Mouse (Mus musculus): ENCODE results near the gene Palmd. TPM values are rescaled to one million over a fixed set of nuclear protein-coding genes. Genes with fewer than 3 reads are reported as not detected.

Palmd gene
- 1.3 and 2.0 TPM in 2 replicates for polyA plus RNA-seq (2012; rRNA removed)

DNA sequence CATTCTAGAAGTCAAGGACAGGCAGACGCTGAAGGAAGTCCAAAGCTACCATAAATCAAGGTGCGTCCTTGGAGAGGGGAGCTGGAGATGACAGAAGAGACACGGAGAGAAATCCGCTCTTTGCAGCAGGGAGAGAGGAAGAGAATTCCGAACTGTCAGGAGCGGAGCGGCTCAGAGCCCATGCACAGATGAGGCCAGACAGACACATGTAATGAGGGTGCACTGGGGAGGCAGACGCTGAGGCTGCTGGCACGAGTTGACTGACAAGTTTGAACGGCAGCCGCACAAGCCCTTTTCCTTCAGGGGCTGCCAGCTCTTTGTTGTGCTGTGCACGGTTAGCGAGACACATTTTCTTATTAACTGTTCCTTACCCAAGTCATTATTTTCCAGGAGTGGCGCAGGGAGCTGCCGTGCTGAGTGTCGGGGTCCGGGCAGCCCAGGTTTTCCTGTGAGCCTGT is at the start of gene Palmd:
Gene Palmd (minus strand): TSS at position 448 of the 458 bp plus-strand sequence.
- 4% methylated on average over 17 of the region's 17 CpGs for WGBS
- H3K4me1 ChIP-seq (ENCODE audit: control insufficient read depth, insufficient read depth, low read length): no peaks in the 10 kb centered on the region
- H3K4me3 ChIP-seq (ENCODE audit: insufficient read depth, low read depth, low read length): peak within 1 kb of the TSS; percentile 36
- peak within 1 kb of the TSS; percentile 4 for H3K27ac ChIP-seq (ENCODE audit: insufficient read depth, low read depth, low read length)
- TF ChIP-seq CTCF (conservative IDR thresholded peaks at IDR 0.05; ENCODE audit: insufficient read depth, insufficient read length, low read depth, low read length) (no peak), POLR2A (IDR thresholded peaks at IDR 0.05; ENCODE audit: low read depth, low read length) (no peak)
- H3K27me3 ChIP-seq (replicated peaks; ENCODE audit: control insufficient read depth, insufficient read depth, low read length): no peaks in the 10 kb centered on the region
- peak; percentile 64 for DNase-seq
- no peaks in the 10 kb centered on the region for H3K36me3 ChIP-seq (ENCODE audit: control insufficient read depth, insufficient read depth, low read length)

DNA sequence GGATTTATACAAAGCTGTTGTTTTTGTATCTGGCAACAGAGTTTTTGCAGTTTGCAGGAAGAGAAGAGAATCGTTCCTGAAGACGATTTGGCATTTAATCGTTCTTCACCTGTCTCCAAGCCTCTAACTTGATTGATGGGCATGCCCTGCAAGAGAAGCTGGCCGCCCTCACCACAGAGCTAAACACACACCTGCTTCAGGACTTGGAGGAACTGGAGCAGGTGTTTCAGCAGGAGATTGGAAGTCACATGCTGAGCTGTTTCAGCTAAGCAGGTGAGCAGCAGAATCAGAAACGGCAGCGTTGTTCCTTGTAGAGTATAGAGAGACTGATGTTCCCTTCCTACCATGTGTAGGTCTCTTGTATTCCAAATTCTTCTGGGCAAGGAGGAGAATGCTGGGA is 41.4 kb upstream of the Palmd start:
- H3K36me3 ChIP-seq (ENCODE audit: control insufficient read depth, insufficient read depth, low read length): no peaks in the 10 kb centered on the region
- H3K27ac ChIP-seq (ENCODE audit: insufficient read depth, low read depth, low read length): no peak overlapping the region
- no peak overlapping the region for H3K4me3 ChIP-seq (ENCODE audit: insufficient read depth, low read depth, low read length)
- TF ChIP-seq POLR2A (IDR thresholded peaks at IDR 0.05; ENCODE audit: low read depth, low read length) (no peak), CTCF (conservative IDR thresholded peaks at IDR 0.05; ENCODE audit: insufficient read depth, insufficient read length, low read depth, low read length) (no peak)
- H3K4me1 ChIP-seq (ENCODE audit: control insufficient read depth, insufficient read depth, low read length): no peaks in the 10 kb centered on the region
- no peaks in the 10 kb centered on the region for H3K27me3 ChIP-seq (replicated peaks; ENCODE audit: control insufficient read depth, insufficient read depth, low read length)
- DNase-seq: no peak
- WGBS: 57% methylated on average over 6 of the region's 6 CpGs

DNA sequence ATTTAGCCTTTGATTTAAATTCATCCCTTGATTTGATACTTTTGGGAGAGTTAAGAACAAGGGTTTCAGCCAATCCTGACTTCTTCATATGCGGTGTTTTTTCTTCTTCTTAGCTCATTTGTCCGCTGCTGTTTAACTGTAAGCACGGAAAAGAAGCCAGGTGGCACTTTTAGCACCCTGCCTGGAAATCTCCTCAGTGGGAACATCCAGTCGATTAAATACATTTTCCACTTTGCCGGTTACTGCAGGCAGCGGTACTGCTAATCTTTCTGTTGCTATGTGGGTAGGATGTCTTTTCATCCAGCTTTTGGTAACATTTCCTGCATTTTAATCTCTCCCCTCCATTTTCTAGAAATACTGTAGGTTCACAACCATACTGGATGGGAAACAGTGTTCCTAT is 38.6 kb upstream of the Palmd start:
- Histone ChIP-seq H3K36me3 (ENCODE audit: control insufficient read depth, insufficient read depth, low read length) (no peaks in the 10 kb centered on the region), H3K27ac (ENCODE audit: insufficient read depth, low read depth, low read length) (no peak overlapping the region), H3K4me3 (ENCODE audit: insufficient read depth, low read depth, low read length) (no peak overlapping the region), H3K4me1 (ENCODE audit: control insufficient read depth, insufficient read depth, low read length) (no peaks in the 10 kb centered on the region), H3K27me3 (replicated peaks; ENCODE audit: control insufficient read depth, insufficient read depth, low read length) (no peaks in the 10 kb centered on the region)
- 88% methylated on average over 6 of the region's 6 CpGs for WGBS
- DNase-seq: no peak
- TF ChIP-seq CTCF (conservative IDR thresholded peaks at IDR 0.05; ENCODE audit: insufficient read depth, insufficient read length, low read depth, low read length): no peak
- no peak for TF ChIP-seq POLR2A (IDR thresholded peaks at IDR 0.05; ENCODE audit: low read depth, low read length)

DNA sequence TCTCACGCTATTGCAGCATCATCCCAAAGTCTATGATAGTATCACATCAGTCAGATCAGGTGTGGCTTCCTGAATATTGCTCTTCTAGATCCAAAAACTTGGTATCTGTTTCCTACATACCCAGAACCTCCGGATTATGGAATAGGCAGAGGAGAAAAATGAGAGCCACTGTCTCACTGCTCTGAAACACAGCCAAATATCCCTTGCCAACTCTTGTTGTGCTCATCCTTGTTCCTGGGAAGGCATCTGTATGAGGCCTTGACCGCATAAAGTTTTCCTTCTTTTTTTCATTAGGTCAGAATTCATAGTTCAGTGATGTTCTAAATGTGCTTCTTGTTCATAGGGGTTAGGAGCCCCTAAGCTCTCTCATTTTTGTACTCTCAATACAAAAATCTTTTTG is 37.8 kb upstream of the Palmd start:
- H3K36me3 ChIP-seq (ENCODE audit: control insufficient read depth, insufficient read depth, low read length): no peaks in the 10 kb centered on the region
- whole genome bisulfite sequencing: 74% methylated on average over 3 of the region's 3 CpGs
- H3K27ac ChIP-seq (ENCODE audit: insufficient read depth, low read depth, low read length): no peak overlapping the region
- DNase-seq: no peak
- no peaks in the 10 kb centered on the region for H3K4me1 ChIP-seq (ENCODE audit: control insufficient read depth, insufficient read depth, low read length)
- H3K4me3 ChIP-seq (ENCODE audit: insufficient read depth, low read depth, low read length): no peak overlapping the region
- no peak for TF ChIP-seq CTCF (conservative IDR thresholded peaks at IDR 0.05; ENCODE audit: insufficient read depth, insufficient read length, low read depth, low read length)
- TF ChIP-seq POLR2A (IDR thresholded peaks at IDR 0.05; ENCODE audit: low read depth, low read length): no peak
- H3K27me3 ChIP-seq (replicated peaks; ENCODE audit: control insufficient read depth, insufficient read depth, low read length): no peaks in the 10 kb centered on the region

DNA sequence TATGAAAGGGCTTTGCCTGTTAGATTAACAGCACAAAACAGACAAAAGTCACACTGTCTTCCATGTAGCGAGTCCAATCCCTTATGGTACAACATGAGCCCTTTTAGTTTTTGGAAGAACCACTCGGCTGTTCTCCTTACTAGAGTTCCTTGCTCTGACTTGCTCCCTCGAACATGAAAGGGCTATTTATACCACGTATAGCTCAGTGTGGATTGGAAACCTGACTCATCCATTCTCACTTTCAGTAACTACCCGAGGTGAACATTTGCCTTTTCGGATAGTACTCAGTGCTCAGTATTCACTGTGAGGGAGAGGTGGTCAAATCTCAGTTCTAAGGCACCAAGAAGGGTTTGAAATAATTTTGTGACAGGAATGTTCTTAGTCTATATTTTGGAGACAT is 34.6 kb upstream of the Palmd start:
- TF ChIP-seq POLR2A (IDR thresholded peaks at IDR 0.05; ENCODE audit: low read depth, low read length) (no peak), CTCF (conservative IDR thresholded peaks at IDR 0.05; ENCODE audit: insufficient read depth, insufficient read length, low read depth, low read length) (no peak)

DNA sequence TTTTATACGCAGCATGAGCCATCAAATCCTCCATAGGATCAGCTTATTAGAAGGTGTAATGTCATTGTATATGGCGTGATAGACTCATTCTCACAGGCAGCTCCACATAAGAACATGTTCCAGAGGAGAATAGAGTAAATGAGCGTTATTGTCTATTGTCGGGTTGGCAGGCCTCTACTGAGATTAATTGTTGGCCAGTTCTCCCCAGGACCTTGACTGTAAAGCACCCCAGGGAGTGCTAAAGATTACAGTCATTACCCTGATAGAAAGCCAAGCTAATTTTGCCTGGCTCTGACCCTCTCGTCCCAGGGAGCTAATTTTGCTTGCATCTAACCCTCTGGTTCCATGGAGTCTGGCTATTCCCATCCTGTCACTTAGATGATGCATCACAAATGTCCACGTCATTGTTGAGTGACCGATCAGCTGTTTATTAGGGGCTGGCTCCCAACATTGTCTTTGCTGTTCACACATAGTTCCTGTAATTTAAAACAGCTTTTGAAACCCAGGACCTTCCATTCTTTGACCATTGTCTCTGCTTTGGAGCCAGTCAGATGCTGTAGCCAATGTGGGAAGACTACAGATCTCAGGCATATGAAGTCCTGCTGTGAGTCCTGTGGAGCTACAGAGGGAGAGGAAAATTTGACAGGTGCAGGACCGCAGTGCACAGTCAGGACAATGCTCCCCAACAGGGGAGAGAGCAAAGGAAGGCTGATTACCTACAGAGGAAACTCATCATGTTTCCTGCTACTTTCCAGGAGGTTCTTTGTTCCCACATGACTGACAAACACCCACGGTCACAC is 33.1 kb upstream of the Palmd start:
- TF ChIP-seq POLR2A (IDR thresholded peaks at IDR 0.05; ENCODE audit: low read depth, low read length): no peak
- TF ChIP-seq CTCF (conservative IDR thresholded peaks at IDR 0.05; ENCODE audit: insufficient read depth, insufficient read length, low read depth, low read length): no peak
- no peaks in the 10 kb centered on the region for H3K27me3 ChIP-seq (replicated peaks; ENCODE audit: control insufficient read depth, insufficient read depth, low read length)
- H3K4me1 ChIP-seq (ENCODE audit: control insufficient read depth, insufficient read depth, low read length): no peaks in the 10 kb centered on the region
- no peaks in the 10 kb centered on the region for H3K36me3 ChIP-seq (ENCODE audit: control insufficient read depth, insufficient read depth, low read length)
- H3K4me3 ChIP-seq (ENCODE audit: insufficient read depth, low read depth, low read length): no peak overlapping the region
- DNase-seq: no peak
- WGBS: 61% methylated on average over 9 of the region's 9 CpGs
- no peak overlapping the region for H3K27ac ChIP-seq (ENCODE audit: insufficient read depth, low read depth, low read length)

More for the DNA sequence above, 34.6 kb upstream of the Palmd start:
- no peak for DNase-seq
- Histone ChIP-seq H3K4me1 (ENCODE audit: control insufficient read depth, insufficient read depth, low read length) (no peaks in the 10 kb centered on the region), H3K36me3 (ENCODE audit: control insufficient read depth, insufficient read depth, low read length) (no peaks in the 10 kb centered on the region), H3K4me3 (ENCODE audit: insufficient read depth, low read depth, low read length) (no peak overlapping the region), H3K27ac (ENCODE audit: insufficient read depth, low read depth, low read length) (no peak overlapping the region), H3K27me3 (replicated peaks; ENCODE audit: control insufficient read depth, insufficient read depth, low read length) (no peaks in the 10 kb centered on the region)
- WGBS: 81% methylated on average over 6 of the region's 6 CpGs

DNA sequence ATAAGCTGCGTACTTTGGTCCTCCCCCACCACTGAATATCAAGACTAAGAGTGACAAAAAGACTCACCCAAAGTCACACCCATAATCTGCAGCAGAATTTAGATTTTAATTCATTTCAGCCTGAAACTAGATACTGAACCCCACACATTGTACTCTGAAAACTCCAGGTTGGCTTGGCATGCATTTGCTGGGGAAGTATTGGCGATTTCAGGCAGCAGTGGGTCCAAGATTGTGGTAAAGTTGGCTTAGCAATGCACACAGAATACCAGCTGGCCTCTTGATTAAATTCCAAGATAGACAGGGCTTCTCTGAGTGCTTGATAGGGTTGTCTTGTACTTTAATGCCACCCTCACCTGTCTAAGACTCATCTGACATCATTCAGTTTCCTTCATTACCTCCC is 24.2 kb upstream of the Palmd start:
- Histone ChIP-seq H3K4me1 (ENCODE audit: control insufficient read depth, insufficient read depth, low read length) (no peaks in the 10 kb centered on the region), H3K4me3 (ENCODE audit: insufficient read depth, low read depth, low read length) (no peak overlapping the region), H3K27ac (ENCODE audit: insufficient read depth, low read depth, low read length) (no peak overlapping the region), H3K27me3 (replicated peaks; ENCODE audit: control insufficient read depth, insufficient read depth, low read length) (no peaks in the 10 kb centered on the region), H3K36me3 (ENCODE audit: control insufficient read depth, insufficient read depth, low read length) (no peaks in the 10 kb centered on the region)
- 84% methylated on average over 2 of the region's 2 CpGs for WGBS
- no peak for DNase-seq
- TF ChIP-seq CTCF (conservative IDR thresholded peaks at IDR 0.05; ENCODE audit: insufficient read depth, insufficient read length, low read depth, low read length) (no peak), POLR2A (IDR thresholded peaks at IDR 0.05; ENCODE audit: low read depth, low read length) (no peak)

Measured in kidney, adult 2 months (tissue).